Mouse (Mus musculus): ENCODE measurements around the gene Ppil2. TPM values are rescaled to one million over a fixed set of nuclear protein-coding genes. Genes with fewer than 3 reads are reported as not detected.

Ppil2 gene
- total RNA-seq (2023), result 10 to 100 TPM; 69.9 to 81.1 TPM

DNA sequence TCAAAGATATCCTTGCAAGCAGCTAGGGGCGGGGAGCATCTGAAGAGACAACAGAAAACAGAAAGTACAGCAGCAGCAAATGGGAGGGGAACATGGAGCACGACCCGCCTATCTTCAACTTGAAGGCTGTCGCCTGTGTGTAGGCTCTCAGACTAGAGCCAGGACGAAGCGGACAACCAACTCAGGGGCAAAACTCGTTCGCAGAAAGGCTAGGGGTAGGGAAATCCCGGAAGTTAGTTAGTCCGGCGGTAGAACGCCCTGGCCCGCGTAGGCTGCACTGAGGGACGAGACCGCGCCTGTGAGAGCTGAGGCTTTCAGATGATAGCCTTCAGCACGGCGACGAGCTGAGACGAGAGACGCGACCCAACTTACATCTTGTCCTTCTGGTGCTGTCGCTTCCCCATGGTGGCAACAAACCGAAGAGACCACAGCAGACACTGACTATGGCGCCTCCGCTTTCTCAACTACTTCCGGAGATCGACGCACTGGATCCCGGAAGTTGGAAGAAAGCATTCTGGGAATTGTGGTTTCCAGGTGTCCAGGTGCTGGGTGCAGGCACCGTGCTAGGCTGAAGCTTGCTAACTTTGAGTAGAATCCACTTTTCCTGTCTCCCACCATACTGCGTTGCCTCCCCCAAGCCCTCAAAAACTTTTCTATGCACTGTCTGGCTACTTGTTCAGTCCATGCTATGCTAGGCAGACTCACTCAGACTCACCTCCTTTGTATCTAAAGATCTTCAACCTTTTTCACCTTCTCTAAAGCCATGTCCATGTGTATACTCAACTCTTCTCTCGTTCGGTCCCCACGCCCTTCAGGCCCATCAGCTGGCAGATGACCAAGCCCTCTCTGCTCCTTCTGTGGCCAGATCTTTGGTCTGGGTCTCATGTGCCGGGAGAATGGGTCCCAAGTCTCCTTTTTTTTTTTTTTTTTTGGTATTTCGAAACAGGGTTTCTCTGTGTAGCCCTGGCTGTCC, at the start of gene Ppil2:
Gene Ppil2 (minus strand): TSS at position 487 of the 973 bp plus-strand sequence.

DNA sequence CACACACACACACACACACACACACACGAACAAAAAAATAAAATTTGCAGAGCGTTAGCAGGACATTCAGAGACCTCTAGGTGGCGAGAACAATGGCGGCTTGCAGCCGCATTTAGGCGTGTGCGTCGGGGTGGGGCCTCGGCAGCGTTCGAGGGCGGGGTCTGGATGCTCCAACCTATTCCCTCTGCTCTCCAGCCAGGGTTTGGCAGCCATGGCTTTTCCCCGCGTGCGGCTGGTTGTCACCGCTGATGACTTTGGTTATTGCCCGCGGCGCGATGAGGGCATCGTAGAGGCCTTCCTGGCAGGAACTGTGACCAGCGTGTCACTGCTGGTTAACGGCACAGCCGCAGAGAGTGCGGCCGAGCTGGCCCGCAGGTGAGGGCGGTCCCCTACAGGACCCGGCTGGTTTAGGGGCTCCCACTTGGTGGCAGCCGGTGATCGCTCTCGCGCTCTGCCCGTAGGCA, 35.7 kb upstream of the Ppil2 start, which contains the start of gene Ccdc116:
Gene Ccdc116 (minus strand): TSS at position 458 of the 464 bp plus-strand sequence.

DNA sequence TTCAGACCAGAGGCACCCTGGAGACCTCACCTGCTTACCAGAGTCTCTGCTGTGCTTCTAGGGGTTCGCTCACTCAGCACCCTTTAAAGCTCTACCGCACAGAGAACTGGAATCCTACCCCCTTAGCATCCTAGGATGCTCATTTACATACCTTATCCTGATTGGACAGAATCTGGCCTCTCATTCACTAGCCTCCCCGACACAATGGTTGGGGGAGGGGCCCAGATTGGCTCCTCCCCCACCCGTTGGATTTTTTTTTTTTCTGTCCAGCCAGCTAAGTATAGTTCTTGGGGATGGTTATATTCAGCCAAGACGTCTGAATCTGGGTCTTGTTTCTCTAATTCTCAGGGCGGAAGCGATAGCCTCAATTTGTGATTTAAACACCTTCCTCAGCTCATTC, 33.3 kb upstream of the Ppil2 start, which contains the start of gene Ydjc:
Gene Ydjc (plus strand): TSS at position 283 of the 400 bp plus-strand sequence.

DNA sequence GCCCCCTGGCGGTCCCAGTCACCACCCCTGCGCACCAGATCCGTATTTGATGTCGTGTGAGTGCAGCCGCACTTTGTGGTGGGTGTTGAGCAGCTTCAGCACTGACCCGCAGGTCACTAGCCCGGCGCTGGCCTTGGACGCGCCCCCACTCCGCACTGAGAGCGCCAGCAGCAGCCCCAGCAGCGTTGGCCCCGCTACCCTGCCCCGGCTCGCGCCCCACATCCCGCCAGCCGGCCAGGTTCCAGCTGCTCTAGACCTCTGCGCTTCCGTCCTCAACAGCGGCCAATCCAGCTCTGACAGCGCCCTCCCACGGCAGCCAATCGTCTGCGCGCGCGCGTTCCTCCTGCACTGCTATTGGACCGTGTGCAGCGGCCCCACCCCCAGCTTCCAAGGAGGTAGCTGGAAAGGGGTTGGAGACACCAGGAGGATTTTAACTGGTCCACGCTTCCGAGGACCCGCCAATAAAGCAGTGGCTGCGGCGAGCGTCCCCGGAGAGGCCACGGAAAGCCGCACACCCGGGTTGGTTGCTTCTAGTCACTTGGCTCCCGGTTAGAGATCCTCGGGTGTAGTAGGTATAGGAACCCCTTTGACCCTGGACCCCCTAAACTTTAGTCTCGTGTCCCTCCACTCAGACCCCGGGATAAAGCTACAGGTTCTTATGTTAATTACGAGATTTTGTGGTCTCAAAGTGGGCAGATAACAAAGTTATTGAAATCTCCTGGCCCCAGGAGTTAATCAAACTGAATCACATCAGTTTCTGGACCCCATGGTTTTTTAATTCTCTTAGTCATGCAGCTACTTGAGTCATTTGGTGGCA, 21.2 kb upstream of the Ppil2 start, which contains the start of gene Sdf2l1:
Gene Sdf2l1 (minus strand): TSS at position 295 of the 817 bp plus-strand sequence.

DNA sequence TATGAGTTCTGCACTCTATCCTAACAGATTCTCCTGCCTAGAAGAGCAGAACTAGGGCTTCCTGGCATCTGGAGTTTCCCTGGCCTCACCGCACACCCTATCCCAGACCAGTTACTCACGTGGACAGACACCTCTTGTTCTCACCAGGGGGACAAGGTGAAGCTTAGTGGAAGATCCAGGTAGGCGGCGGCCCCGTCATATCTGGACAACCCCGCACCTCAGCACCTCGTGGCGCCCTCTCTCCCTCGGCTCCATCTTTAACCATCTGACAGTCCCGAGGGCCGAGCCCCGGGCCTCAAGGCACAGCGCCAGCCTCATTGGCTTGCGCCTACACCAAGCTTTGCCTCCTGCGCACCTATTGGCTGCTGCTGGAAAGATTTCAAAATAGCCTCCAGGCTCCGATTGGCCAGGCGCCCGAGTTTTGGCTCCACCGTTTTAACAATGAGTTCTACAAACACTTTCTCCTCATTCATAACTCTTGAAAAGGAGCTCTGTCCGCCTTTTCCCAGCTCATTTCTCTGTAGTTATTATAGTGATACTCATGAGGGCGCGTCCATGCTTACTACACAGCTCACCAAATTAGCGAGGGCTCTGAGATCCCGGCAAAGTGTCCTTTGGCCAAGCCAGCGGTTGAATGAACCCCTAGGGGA, 13.9 kb upstream of the Ppil2 start, which contains the start of gene 2610318N02Rik:
Gene 2610318N02Rik (minus strand): TSS at position 297 of the 650 bp plus-strand sequence.

DNA sequence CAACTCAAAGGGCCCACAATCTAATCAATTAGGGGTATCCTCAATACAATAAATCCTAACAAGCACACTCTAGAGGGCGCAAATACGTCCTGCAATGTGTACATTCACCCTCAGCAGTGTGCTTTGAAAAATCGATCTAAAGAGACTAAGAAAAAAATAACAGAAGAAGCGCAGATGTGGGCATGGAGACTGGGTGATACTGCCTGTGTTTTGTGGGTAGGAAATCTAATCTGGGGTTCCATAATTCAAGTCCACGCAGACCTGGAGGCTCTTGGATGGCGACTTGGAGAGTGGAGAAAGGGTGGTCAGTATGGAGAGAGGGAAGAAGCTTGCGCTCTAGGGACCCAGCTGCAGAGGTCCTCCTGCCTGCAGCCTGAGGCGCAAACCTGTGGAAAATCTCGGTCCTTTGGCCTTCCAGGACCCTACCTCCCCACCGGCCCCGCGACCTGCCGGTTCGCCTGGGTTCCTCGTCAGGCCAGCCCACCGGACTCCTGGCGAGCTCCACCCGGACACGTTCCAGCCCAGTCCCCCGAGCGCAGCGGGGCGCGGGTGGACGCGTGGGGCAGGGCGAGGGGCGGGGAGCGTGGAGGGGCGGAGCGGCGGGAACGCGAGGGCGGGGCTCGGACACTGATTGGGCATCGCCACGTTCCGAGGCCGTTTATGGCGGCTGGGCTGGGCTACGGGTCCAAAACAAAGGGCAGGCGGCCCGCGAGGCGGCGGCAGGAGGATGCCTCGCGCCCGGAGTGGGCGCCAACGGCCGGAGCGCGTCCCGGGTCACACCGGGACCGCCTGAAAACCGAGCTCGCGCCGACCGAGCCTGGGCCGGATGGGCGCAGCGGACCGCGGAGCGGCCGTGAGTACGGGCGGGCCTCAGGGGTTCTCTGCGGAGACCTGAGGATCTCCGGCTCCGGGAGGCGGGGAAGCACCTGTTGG, 41.3 kb downstream of the Ppil2 start, which contains the start of gene Ypel1:
Gene Ypel1 (plus strand): TSS at position 186 of the 933 bp plus-strand sequence.

Other genes starting within 250 kb of the Ppil2 start
- 1 to 10 TPM; 2.9 to 6.1 TPM for gene Igll1, start 247.3 kb downstream of the Ppil2 start, total RNA-seq (2023)
- gene Top3b, start 240.5 kb downstream of the Ppil2 start, total RNA-seq (2023), result 10 to 100 TPM; 80.2 to 90.9 TPM
- 1 to 10 TPM; 2.2 to 4.7 TPM for gene Vpreb1, start 240.4 kb downstream of the Ppil2 start, total RNA-seq (2023)
- 10 to 100 TPM in 1 of 2 experiments, 1 to 10 TPM in 1; 7.0 to 10.7 TPM for gene Ppm1f, start 214.8 kb downstream of the Ppil2 start, total RNA-seq (2023)
- gene Mapk1, start 127.9 kb downstream of the Ppil2 start, total RNA-seq (2023), result 100 to 1,000 TPM in 1 of 2 experiments, 10 to 100 TPM in 1; 97.0 to 115 TPM
- gene Ypel1, start 41.6 kb downstream of the Ppil2 start, total RNA-seq (2023), result under 1 TPM; 0.24 to 0.60 TPM
- 10 to 100 TPM in 1 of 2 experiments, 1 to 10 TPM in 1; 5.3 to 10.4 TPM for gene 2610318N02Rik, start 13.9 kb upstream of the Ppil2 start, total RNA-seq (2023)
- 10 to 100 TPM; 39.8 to 52.1 TPM for gene Sdf2l1, start 21.1 kb upstream of the Ppil2 start, total RNA-seq (2023)
- gene Ydjc, start 33.4 kb upstream of the Ppil2 start, total RNA-seq (2023), result 1 to 10 TPM; 4.9 to 6.9 TPM
- 1 to 10 TPM in 1 of 2 experiments, under 1 TPM in 1; 0.89 to 1.9 TPM for gene Ccdc116, start 36.0 kb upstream of the Ppil2 start, total RNA-seq (2023)
- gene Ube2l3, start 91.4 kb upstream of the Ppil2 start, total RNA-seq (2023), result 100 to 1,000 TPM; 135 to 163 TPM
- under 1 TPM; 0.42 to 0.44 TPM for gene Rimbp3, start 97.3 kb upstream of the Ppil2 start, total RNA-seq (2023)
- 1 to 10 TPM; 1.2 TPM for gene Hic2, start 122.3 kb upstream of the Ppil2 start, total RNA-seq (2023)
- 1 to 10 TPM; 2.7 to 5.2 TPM for gene Tmem191c, start 164.8 kb upstream of the Ppil2 start, total RNA-seq (2023)
- not detected for gene Serpind1, start 220.1 kb upstream of the Ppil2 start, total RNA-seq (2023)